Mouse (Mus musculus): ENCODE measurements around the gene Dnaja4.

Gene Dnaja4

DNA sequence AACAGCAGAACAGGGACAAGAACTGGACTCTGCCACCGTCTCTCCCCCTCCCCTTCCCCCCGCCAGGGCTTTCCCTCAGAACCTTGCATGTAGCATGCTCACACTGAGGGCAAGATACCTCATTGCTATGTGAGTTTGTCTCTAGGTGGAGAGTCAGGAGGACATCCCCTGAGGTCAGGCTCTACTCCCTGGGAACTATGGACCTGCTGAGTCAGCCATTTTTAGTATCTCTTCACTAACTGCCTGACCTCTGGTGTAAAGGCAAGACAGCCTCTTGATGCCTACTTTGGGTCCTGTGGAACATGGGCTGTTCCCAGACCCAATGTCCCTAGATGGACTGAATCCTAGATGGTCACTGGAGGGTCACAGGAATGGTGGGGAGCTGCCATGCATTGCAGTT lies 53.0 kb downstream of the Dnaja4 start:
- DNase-seq (ENCODE audit: low spot score): no peak

DNA sequence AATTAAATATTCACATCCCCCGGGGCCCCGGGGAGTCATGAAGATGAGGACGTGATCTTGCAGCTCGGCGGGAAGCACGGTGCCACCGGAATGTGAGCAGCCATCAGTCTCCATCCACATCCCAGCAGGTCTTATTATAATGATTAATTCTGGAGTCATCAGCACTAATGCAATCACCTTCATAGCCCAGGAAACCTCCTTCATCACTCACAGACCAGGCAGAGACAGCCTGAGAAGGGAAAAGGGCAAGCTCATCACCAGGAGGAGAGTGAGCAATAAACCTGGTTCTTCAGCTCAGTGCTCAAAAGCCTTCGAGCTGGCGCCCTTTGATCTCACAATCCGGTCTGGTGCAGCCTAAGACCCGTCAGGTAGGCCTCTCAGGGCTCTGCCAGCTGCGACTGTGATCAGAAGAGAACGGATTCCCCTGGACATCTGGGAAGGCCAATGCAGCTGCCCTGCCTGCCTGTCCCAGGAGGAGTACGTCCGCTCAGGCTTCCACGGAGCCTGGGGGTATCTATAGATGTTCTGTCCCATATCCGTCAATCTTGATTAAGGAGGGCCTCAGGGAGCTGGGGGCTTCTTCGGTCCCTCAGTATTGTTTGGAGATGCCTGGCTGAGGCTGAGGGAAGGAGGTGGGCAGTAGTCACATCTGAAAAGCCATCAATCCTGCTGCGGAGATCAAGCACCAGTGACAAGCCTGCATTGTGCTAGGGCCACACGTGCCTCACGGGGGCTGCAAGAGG lies 53.7 kb downstream of the Dnaja4 start:
- DNase-seq (ENCODE audit: low spot score): no peak

DNA sequence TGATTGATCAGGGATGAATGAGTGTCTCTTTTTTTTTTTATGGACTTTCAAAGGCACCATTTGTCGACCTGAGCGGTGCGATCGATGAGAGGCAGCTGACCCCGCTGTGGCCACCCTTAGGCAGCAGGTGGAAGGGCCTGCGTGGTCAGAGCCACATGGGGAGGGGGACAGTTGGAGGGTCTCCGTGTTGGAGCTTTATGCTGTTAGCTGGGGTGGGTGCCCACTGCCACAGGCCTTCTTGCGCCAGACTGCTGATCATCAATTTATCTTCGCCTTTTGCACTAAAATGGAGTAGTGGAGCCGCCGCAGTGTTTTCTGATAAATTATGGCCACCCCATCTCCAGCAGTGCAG lies 54.2 kb downstream of the Dnaja4 start:
- DNase-seq (ENCODE audit: low spot score): no peak

DNA sequence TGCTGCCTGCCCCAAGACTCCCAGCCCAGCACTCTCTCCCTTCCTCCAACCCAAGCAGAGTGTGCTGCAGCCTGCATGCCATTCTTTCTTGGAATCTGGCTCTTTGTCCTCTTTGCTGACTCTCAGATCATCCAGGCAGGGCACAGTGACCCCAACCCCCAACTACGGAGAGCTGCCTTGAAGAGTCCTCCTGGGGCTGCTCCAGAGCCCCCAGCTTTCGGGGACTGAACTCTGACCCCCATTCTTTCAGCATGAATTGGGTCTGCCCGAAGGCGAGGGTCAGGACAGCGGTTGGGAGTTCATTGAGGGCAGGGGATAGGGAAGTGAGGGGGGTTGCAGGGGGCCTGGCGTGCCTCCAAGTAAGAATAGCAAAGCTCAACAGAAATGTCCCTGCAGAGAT lies 60.9 kb downstream of the Dnaja4 start:
- DNase-seq (ENCODE audit: low spot score): no peak

DNA sequence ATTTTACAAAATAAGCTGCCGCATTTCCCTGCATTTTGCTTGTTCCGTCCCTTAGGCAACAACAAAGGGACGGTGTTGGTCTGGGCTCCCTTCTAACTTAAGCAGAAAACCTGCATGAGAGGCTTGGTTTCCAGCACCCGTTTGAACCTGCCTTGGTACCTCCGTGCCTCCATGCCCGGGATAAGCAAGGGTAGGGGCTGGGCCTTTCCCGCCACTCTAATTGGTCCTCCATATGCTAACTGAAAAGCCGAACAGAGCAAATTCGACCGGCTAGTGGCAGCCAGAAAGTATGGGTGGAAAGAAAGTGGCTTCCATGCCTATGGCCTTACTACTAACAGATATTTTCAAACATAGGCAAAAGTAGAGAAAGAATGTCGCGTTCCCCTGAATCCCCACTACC lies 65.4 kb downstream of the Dnaja4 start:
- no peak for DNase-seq (ENCODE audit: low spot score)

DNA sequence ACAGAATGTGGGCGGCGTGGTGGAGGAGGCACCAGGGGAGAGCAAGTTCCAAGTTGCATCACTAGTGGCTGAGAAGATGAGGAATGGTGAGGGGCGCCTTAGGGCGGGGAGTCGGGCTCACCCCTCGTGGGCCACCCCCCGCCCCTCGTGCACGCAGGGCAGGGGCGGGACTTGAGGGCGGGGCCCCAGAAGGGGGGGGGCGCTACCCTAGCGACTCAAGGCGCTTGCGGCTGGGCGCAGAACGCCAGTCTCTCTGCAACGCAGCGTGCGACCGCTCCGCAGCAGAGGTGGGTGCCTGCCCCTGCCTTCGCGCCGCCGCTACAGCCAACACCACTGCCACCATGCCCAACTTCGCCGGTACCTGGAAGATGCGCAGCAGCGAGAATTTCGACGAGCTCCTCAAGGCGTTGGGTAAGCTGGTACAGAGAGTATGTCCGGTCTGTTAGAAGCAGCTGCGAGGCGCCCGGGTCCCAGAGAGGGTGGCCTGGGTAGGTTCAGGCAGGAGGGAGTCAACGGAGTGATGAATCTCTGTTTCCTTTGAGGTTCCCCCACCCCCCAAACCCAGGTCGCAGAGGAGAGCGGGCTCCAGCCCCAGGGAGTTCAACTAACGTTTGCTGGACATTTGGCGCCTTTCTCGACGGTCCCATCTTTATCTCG lies 66.0 kb downstream of the Dnaja4 start, which contains the start of gene Crabp1:
Gene Crabp1, plus strand, starts transcription at position 188 of the 657 bp plus-strand sequence.
- DNase-seq (ENCODE audit: low spot score): no peak

DNA sequence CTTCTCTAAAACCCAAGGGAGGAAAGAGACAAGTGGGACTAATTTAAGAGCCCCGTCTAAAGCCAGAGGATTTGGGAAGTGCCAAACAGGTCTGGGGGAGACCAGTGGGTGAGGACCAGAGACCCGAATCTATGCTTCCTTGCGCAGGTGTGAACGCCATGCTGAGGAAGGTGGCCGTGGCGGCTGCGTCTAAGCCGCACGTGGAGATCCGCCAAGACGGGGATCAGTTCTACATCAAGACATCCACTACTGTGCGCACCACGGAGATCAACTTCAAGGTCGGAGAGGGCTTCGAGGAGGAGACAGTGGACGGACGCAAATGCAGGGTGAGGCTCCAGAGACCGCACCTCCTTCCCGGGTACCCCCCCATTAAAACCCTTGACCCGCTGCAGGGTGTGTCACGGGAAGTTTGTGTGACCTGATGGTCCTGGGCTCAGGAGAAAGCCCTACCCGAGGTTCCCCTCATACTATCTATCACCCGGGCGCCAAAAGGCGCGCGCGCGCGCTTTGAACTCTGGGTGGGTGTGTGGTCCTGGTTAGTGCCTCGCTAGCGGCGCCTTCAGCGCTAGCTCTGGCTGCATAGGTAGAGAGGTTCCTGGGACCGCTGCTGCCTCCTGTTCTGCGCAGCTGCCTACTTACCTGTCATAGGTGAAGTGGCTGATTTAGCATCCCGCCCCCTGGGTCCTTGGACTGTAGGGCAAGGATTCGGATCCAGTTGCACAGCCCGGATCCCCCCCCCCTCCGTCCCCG lies 66.8 kb downstream of the Dnaja4 start:
- no peak for DNase-seq (ENCODE audit: low spot score)
